Mouse (Mus musculus) CH12.LX (cell line): ENCODE results near the gene 1700029P11Rik. TPM values are rescaled to one million over a fixed set of nuclear protein-coding genes. Genes with fewer than 3 reads are reported as not detected.
A peak's percentile ranks its signal among the peaks of the same experiment; 100 is the strongest.

Experiments used
- DNase-seq: peaks from one replicate; pipeline ENCODE4 v3.0.0-alpha.2; 2013; ENCODE audit errors: extremely low read depth
- H3K27ac ChIP-seq: 2 replicates; pipeline ENCODE4 v1.5.1; 2012; ENCODE audit warnings: low read depth, mild to moderate bottlenecking, control low read depth, moderate library complexity; ENCODE audit not compliant: insufficient read depth
- H3K27me3 ChIP-seq: replicated peaks from 2 replicates; pipeline ENCODE3; 2012; ENCODE audit warnings: inconsistent platforms
- H3K36me3 ChIP-seq, 2 experiments: replicated peaks in 1 of 2; 2 replicates each; pipeline versions ENCODE3 to v1.6.1; 2012; ENCODE audit warnings: inconsistent platforms in 1 of 2, low read length in 1 of 2, mild to moderate bottlenecking in 1 of 2, mixed read lengths in 1 of 2, moderate library complexity in 1 of 2; ENCODE audit not compliant: control insufficient read depth in 1 of 2, insufficient read depth in 1 of 2
- H3K4me1 ChIP-seq, 2 experiments: 2 replicates each; pipeline ENCODE4 v1.6.1; 2012; ENCODE audit warnings: inconsistent platforms in 1 of 2, moderate library complexity in 1 of 2; ENCODE audit not compliant: insufficient read depth in 2 of 2, control insufficient read depth in 1 of 2
- H3K4me2 ChIP-seq: 2 replicates; pipeline ENCODE4 v1.6.1; 2012; ENCODE audit warnings: low read depth, mild to moderate bottlenecking, control low read depth; ENCODE audit not compliant: poor library complexity, insufficient read depth, severe bottlenecking
- H3K4me3 ChIP-seq, 3 experiments: fragments of 150-350 bp in 1 of 3; sonication (generic) in 1 of 3; replicated peaks in 1 of 3; 2 replicates each; pipeline versions ENCODE3 to v1.5.1; 2011 to 2012; ENCODE audit warnings: low read depth in 2 of 3, low read length in 2 of 3, mild to moderate bottlenecking in 2 of 3, moderate library complexity in 2 of 3, control low read depth in 1 of 3, improper control_type of control experiment in 1 of 3, inconsistent platforms in 1 of 3, mixed read lengths in 1 of 3; ENCODE audit not compliant: poor library complexity in 1 of 3
- H3K79me2 ChIP-seq: replicated peaks from 2 replicates; pipeline ENCODE4 v1.6.1; 2012; ENCODE audit warnings: mild to moderate bottlenecking, moderate library complexity; ENCODE audit not compliant: control insufficient read depth, poor library complexity, insufficient read depth, severe bottlenecking; ENCODE audit errors: extremely low read depth
- H3K9ac ChIP-seq: 2 replicates; pipeline ENCODE4 v1.6.1; 2012; ENCODE audit warnings: low read depth, mild to moderate bottlenecking, control low read depth, moderate library complexity; ENCODE audit not compliant: insufficient read depth
- H3K9me3 ChIP-seq: replicated peaks from 2 replicates; pipeline ENCODE3; 2012; ENCODE audit warnings: low read length, inconsistent platforms, mixed read lengths
- CTCF ChIP-seq, 2 experiments: IDR thresholded peaks in 1 of 2; conservative IDR thresholded peaks in 1 of 2; 2 replicates each; pipeline ENCODE4 v1.5.1; 2011 to 2012; ENCODE audit warnings: low read depth in 2 of 2, low read length in 2 of 2, improper control_type of control experiment in 1 of 2, inconsistent platforms in 1 of 2, mild to moderate bottlenecking in 1 of 2, moderate library complexity in 1 of 2
- ETS1 ChIP-seq: conservative IDR thresholded peaks from 2 replicates; pipeline ENCODE4 v1.6.1; 2012; ENCODE audit warnings: low read depth, mild to moderate bottlenecking, inconsistent platforms, low read length, improper control_type of control experiment, moderate library complexity
- HCFC1 ChIP-seq: IDR thresholded peaks from 2 replicates; pipeline ENCODE4 v1.6.1; 2012; ENCODE audit warnings: low read depth, mild to moderate bottlenecking, inconsistent platforms, low read length, improper control_type of control experiment
- IRF4 ChIP-seq: IDR thresholded peaks from 2 replicates; pipeline ENCODE4 v1.6.1; 2014; ENCODE audit warnings: low read depth, mild to moderate bottlenecking, inconsistent platforms, low read length, improper control_type of control experiment
- MAZ ChIP-seq: IDR thresholded peaks from 2 replicates; pipeline ENCODE4 v1.6.1; 2012; ENCODE audit warnings: low read depth, mild to moderate bottlenecking, inconsistent platforms, low read length, improper control_type of control experiment, moderate library complexity
- MEF2A ChIP-seq: IDR thresholded peaks from 2 replicates; pipeline ENCODE4 v1.6.1; 2014; ENCODE audit warnings: low read depth, mild to moderate bottlenecking, inconsistent platforms, low read length, improper control_type of control experiment, borderline replicate concordance
- MYC ChIP-seq: IDR thresholded peaks from 2 replicates; pipeline ENCODE4 v1.6.1; 2011; ENCODE audit warnings: low read depth, mild to moderate bottlenecking, improper control_type of control experiment, low read length
- POLR2A ChIP-seq: IDR thresholded peaks from 2 replicates; pipeline ENCODE4 v1.6.1; 2011; ENCODE audit warnings: low read depth, mild to moderate bottlenecking, improper control_type of control experiment, low read length
- RAD21 ChIP-seq: IDR thresholded peaks from 2 replicates; pipeline ENCODE4 v1.6.1; 2011; ENCODE audit warnings: low read depth, mild to moderate bottlenecking, low read length, improper control_type of control experiment, moderate library complexity
- SMC3 ChIP-seq: IDR thresholded peaks from 2 replicates; pipeline ENCODE4 v1.6.1; 2011; ENCODE audit warnings: low read depth, low read length, improper control_type of control experiment
- TBP ChIP-seq: conservative IDR thresholded peaks from 2 replicates; pipeline ENCODE4 v1.6.1; 2011; ENCODE audit warnings: low read depth, low read length, improper control_type of control experiment
- TCF12 ChIP-seq: IDR thresholded peaks from 2 replicates; pipeline ENCODE4 v1.6.1; 2014; ENCODE audit warnings: low read depth, mild to moderate bottlenecking, inconsistent platforms, low read length, improper control_type of control experiment
- USF1 ChIP-seq: IDR thresholded peaks from 2 replicates; pipeline ENCODE4 v1.6.1; 2014; ENCODE audit warnings: low read depth, mild to moderate bottlenecking, inconsistent platforms, low read length, improper control_type of control experiment
- USF2 ChIP-seq: conservative IDR thresholded peaks from 2 replicates; pipeline ENCODE4 v1.6.1; 2011; ENCODE audit warnings: low read depth, low read length, improper control_type of control experiment
- ZMIZ1 ChIP-seq: IDR thresholded peaks from 2 replicates; pipeline ENCODE4 v1.6.1; 2012; ENCODE audit warnings: low read depth, mild to moderate bottlenecking, inconsistent platforms, low read length, improper control_type of control experiment
- ZNF384 ChIP-seq: IDR thresholded peaks from 2 replicates; pipeline ENCODE4 v1.6.1; 2012; ENCODE audit warnings: low read depth, low read length, improper control_type of control experiment, inconsistent platforms
- dilution Hi-C: fragments of 300-500 bp; cut with MboI; formaldehyde crosslinking; loops from 2 replicates; pipeline ENCODE4 v1.14.3; 2020; ENCODE audit warnings: low sequenced_read_pairs; ENCODE audit not compliant: extremely low pct_unique_long_range_greater_than_20kb, extremely low pct_ligation_motif_present
- in situ Hi-C: fragments of 300-500 bp; cut with MboI; formaldehyde crosslinking; loops from 3 replicates; pipeline ENCODE4 v1.14.3; 2019; ENCODE audit warnings: low sequenced_read_pairs, low pct_ligation_motif_present, low pct_unique_long_range_greater_than_20kb, mixed read lengths
- polyA plus RNA-seq: library from polyadenylated mRNA; unstranded; fragments of >175 nt; gene quantifications from 2 replicates; pipeline ENCODE4 v1.2.1, GENCODE M21; 2012; ENCODE audit warnings: low read depth; ENCODE audit not compliant: insufficient read length
- total RNA-seq, 2 experiments: library from RNA; depleted of rRNA; stranded (reverse); fragments of 300-350 nt in 1 of 2; fragments of >200 nt in 1 of 2; gene quantifications; 2 replicates each; pipeline ENCODE4 v1.2.3; 2012 to 2014

The 1700029P11Rik gene
- total and polyA plus RNA-seq, 3 experiments, result not detected

- TF ChIP-seq IRF4 (peak; percentile 50), ZMIZ1 (peak; percentile 67), RAD21 (peak; percentile 6), MYC (peak; percentile 90), CTCF (conservative IDR thresholded peaks at IDR 0.05 in 1 of 2, IDR thresholded peaks at IDR 0.05 in 1 of 2; ENCODE audit: low read depth in 2 of 2, low read length in 2 of 2) (peak in 1 of 2 experiments; percentile 46; a peak in 2 of 4 replicates), USF2 (no peak), ZNF384 (no peak), ETS1 (0 out of 2 replicates have a peak, but pooled peaks have one; percentile 23), USF1 (no peak), POLR2A (peak; percentile 92), TCF12 (peak; percentile 66; the same call in 1 of the 2 replicates)
These were observed 35.9 kb downstream of the 1700029P11Rik start (continued) for GRCm38 (mm10) chr15:82016101-82016808.

GRCm38 (mm10) chr15:82016830-82017229 lies 36.5 kb downstream of the 1700029P11Rik start:
- TF ChIP-seq USF2, result no peak
- TF ChIP-seq ZNF384, result peak; percentile 78
- no peak for TF ChIP-seq MAZ
- no peak for TF ChIP-seq TBP
- TF ChIP-seq MEF2A, result no peak
- TF ChIP-seq, all 38 proteins: peak for 1
- peak overlapping the region; percentile 90 for H3K4me2 ChIP-seq
- peak overlapping the region; percentile 23 for H3K9ac ChIP-seq
- H3K27me3 ChIP-seq, result no peaks in the 10 kb centered on the region
- dilution Hi-C loops, result no loop called here
- peak overlapping the region; percentile 91 to 98 (median 95) for H3K4me3 ChIP-seq
- peaks cover 0 to 45% of the 10 kb centered on the region in 2 experiments; a peak in 2 of 4 replicates for H3K4me1 ChIP-seq
- H3K27ac ChIP-seq, result peak overlapping the region; percentile 65
- H3K9me3 ChIP-seq, result peaks cover 2% of the 10 kb centered on the region
- H3K36me3 ChIP-seq, result peaks cover 11 to 39% of the 10 kb centered on the region in 2 experiments
- in situ Hi-C loops, result no loop called here
- DNase-seq, result no peak
- H3K79me2 ChIP-seq, result peaks cover 21% of the 10 kb centered on the region

- dilution Hi-C loops, result no loop called here
- peak; percentile 31 for DNase-seq
- Histone ChIP-seq H3K9me3 (peaks cover 2% of the 10 kb centered on the region), H3K36me3 (peaks cover 15 to 39% of the 10 kb centered on the region in 2 experiments), H3K4me2 (peak overlapping the region; percentile 32), H3K27ac (no peak overlapping the region), H3K79me2 (peaks cover 21% of the 10 kb centered on the region), H3K4me1 (peaks cover 0 to 50% of the 10 kb centered on the region in 2 experiments; a peak in 2 of 4 replicates), H3K4me3 (peak overlapping the region in 2 of 3 experiments; percentile 95 to 98), H3K9ac (peak overlapping the region; percentile 28; the same call in 1 of the 2 replicates), H3K27me3 (no peaks in the 10 kb centered on the region)
- in situ Hi-C loops, result no loop called here
- TF ChIP-seq CTCF (conservative IDR thresholded peaks at IDR 0.05 in 1 of 2, IDR thresholded peaks at IDR 0.05 in 1 of 2; ENCODE audit: low read depth in 2 of 2, low read length in 2 of 2) (peak in 1 of 2 experiments; percentile 33; a peak in 2 of 4 replicates), HCFC1 (no peak), ZNF384 (peak; percentile 46), SMC3 (no peak)
These were observed 37.1 kb downstream of the 1700029P11Rik start for GRCm38 (mm10) chr15:82017461-82017860.
